8 mouse cellular contexts compared by ENCODE assay signal in the genomic region with DNA sequence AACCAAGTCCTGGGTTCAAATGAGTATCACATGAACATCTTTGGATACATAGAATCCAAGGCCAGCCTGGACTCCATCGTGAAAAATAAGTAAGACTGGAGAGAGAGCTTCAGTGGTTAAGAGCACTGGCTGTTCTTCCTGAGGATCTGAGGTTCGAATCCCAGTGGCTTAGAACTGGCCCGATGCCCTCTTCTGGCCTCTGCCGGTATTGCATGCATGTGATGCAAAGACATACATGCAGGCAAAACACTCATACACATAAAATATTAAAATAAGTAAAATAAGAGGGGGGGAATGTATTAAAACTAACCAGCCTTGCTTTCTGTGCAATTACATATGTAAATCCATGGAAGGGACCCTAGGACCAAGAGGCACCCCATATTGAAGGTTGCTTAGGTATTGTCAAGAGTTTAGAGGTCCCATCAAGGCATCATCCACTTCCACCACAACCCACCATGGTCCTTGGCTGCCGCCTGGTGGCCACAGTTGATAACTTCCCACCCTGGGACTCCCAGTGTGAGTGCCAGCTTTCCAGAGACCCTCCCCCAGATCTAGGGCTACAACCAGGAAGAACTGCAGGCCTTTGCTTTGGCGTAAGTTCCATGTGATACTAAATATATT. TPM values are rescaled to one million over a fixed set of nuclear protein-coding genes. Genes with fewer than 3 reads are reported as not detected.
DNase-seq lines count a peak whose midpoint lies in the region; ATAC-seq and TF ChIP-seq lines count a peak whose summit lies in the region.
"Had no signal": no experiment of that assay in that cellular context is flagged by ENCODE, and none has a peak within 500 bp of the region (broad histone marks: within the 10 kb centered on the region; RNA-seq: fewer than 3 reads in every experiment).

No protein-coding gene starts in this region.

- H3K27ac ChIP-seq in forebrain, embryonic 10.5 days = no peak overlapping the region
- no peak overlapping the region for H3K27ac ChIP-seq in hindbrain, embryonic 14.5 days
- H3K27ac ChIP-seq: heart, embryonic 15.5 days had no signal

- ATAC-seq in hindbrain, embryonic 14.5 days (ENCODE audit: low FRiP score) = peak; percentile 19; the same call in 1 of the 2 replicates
- peak; percentile 61 for ATAC-seq in megakaryocyte-erythroid progenitor cell, adult 5-6 weeks (replicated peaks; ENCODE audit: low FRiP score, low TSS enrichment, poor library complexity, severe bottlenecking)

- H3K9me3 ChIP-seq in E14TG2a.4 (ENCODE audit: low read length) = no peaks in the 10 kb centered on the region
- H3K9me3 ChIP-seq in forebrain, embryonic 10.5 days = no peaks in the 10 kb centered on the region
- H3K9me3 ChIP-seq in hindbrain, embryonic 14.5 days (ENCODE audit: control insufficient read depth, low read length) = no peaks in the 10 kb centered on the region
- H3K9me3 ChIP-seq: heart, embryonic 15.5 days had no signal

- no peaks in the 10 kb centered on the region for H3K27me3 ChIP-seq in E14TG2a.4 (ENCODE audit: insufficient read depth, low read length)
- H3K27me3 ChIP-seq in forebrain, embryonic 10.5 days (ENCODE audit: poor library complexity, severe bottlenecking) = no peaks in the 10 kb centered on the region
- H3K27me3 ChIP-seq in hindbrain, embryonic 14.5 days (ENCODE audit: control insufficient read depth, insufficient read depth, low read length) = no peaks in the 10 kb centered on the region
- H3K27me3 ChIP-seq: heart, embryonic 15.5 days had no signal

- peaks cover 10% of the 10 kb centered on the region for H3K36me3 ChIP-seq in E14TG2a.4 (ENCODE audit: insufficient read depth, low read length)
- H3K36me3 ChIP-seq in forebrain, embryonic 10.5 days (replicated peaks) = peaks cover 72% of the 10 kb centered on the region
- H3K36me3 ChIP-seq in hindbrain, embryonic 14.5 days (replicated peaks; ENCODE audit: control insufficient read depth, insufficient read depth) = peaks cover 41% of the 10 kb centered on the region

- no peak overlapping the region for H3K9ac ChIP-seq in hindbrain, embryonic 14.5 days
- H3K9ac ChIP-seq: heart, embryonic 15.5 days had no signal

- WGBS in forebrain, embryonic 10.5 days = 24% methylated on average over 6 of the region's 6 CpGs
- WGBS in hindbrain, embryonic 14.5 days = 20% methylated on average over 6 of the region's 6 CpGs

- peak; percentile 72 to 92 for DNase-seq in adrenal gland, adult (ENCODE audit: inconsistent age in 2 of 2, low spot score in 1 of 2)
- DNase-seq in forebrain, embryonic 10.5 days (ENCODE audit: extremely low spot score, low spot score) = peak; percentile 86
- peak; percentile 76 for DNase-seq in hindbrain, embryonic 14.5 days (ENCODE audit: low spot score)
- peak; percentile 80 for DNase-seq in layer of hippocampus, postnatal 14 days (ENCODE audit: low spot score in 2 of 2)
- DNase-seq in spleen, adult 12 weeks (ENCODE audit: low spot score) = peak; percentile 72

- H3K4me1 ChIP-seq in E14TG2a.4 (replicated peaks; ENCODE audit: low read depth, low read length) = peaks cover 42% of the 10 kb centered on the region
- H3K4me1 ChIP-seq in forebrain, embryonic 10.5 days = peaks cover 48% of the 10 kb centered on the region
- no peaks in the 10 kb centered on the region for H3K4me1 ChIP-seq in hindbrain, embryonic 14.5 days (replicated peaks; ENCODE audit: control insufficient read depth, insufficient read depth, low read length)

- peak; percentile 88 for TF ChIP-seq CTCF in E14TG2a.4 (conservative IDR thresholded peaks at IDR 0.05; ENCODE audit: low read length)

- H3K4me2 ChIP-seq in hindbrain, embryonic 14.5 days (replicated peaks) = no peak overlapping the region
- H3K4me2 ChIP-seq: heart, embryonic 15.5 days had no signal

- H3K4me3 ChIP-seq in E14TG2a.4 (replicated peaks; ENCODE audit: low read length) = no peak overlapping the region
- H3K4me3 ChIP-seq in forebrain, embryonic 10.5 days = no peak overlapping the region
- no peak overlapping the region for H3K4me3 ChIP-seq in hindbrain, embryonic 14.5 days (replicated peaks; ENCODE audit: low read length)
- H3K4me3 ChIP-seq: heart, embryonic 15.5 days had no signal

RNA-seq across cellular contexts. Expression of a gene that starts 12.1 kb away (rescaled TPM):
- polyA plus RNA-seq in forebrain, embryonic 10.5 days (2016; fragmentation: Nextera tagmentation; extraction: Ambion mirVana) = 33.1 and 33.3 TPM in 2 replicates
- polyA plus RNA-seq in hindbrain, embryonic 14.5 days (2014; fragmentation: Nextera tagmentation; extraction: Ambion mirVana) = 25.7 and 30.1 TPM in 2 replicates
- 10 to 100 TPM; 35.8 to 39.7 TPM for total RNA-seq in layer of hippocampus, postnatal 14 days (2021)
- total RNA-seq in megakaryocyte-erythroid progenitor cell, adult 5-6 weeks (2014; fragmentation: Nextera tagmentation) = 17.6 and 38.9 TPM in 2 replicates
- total RNA-seq in megakaryocyte-erythroid progenitor cell, adult 5-6 weeks (2017) = 21.3 and 22.9 TPM in 2 replicates

RNA-seq across cellular contexts. Expression of a gene that starts 29.6 kb away (rescaled TPM):
- polyA plus RNA-seq in forebrain, embryonic 10.5 days (2016; fragmentation: Nextera tagmentation; extraction: Ambion mirVana) = 31.6 and 35.7 TPM in 2 replicates
- polyA plus RNA-seq in hindbrain, embryonic 14.5 days (2014; fragmentation: Nextera tagmentation; extraction: Ambion mirVana) = 95.0 and 98.9 TPM in 2 replicates
- total RNA-seq in layer of hippocampus, postnatal 14 days (2021) = 100 to 1,000 TPM; 357 to 365 TPM
- total RNA-seq in megakaryocyte-erythroid progenitor cell, adult 5-6 weeks (2014; fragmentation: Nextera tagmentation) = 26.7 and 32.2 TPM in 2 replicates
- 5.6 and 8.6 TPM in 2 replicates for total RNA-seq in megakaryocyte-erythroid progenitor cell, adult 5-6 weeks (2017)

RNA-seq across cellular contexts. Expression of a gene that starts 54.4 kb away (rescaled TPM):
- not detected in 2 replicates for polyA plus RNA-seq in forebrain, embryonic 10.5 days (2016; fragmentation: Nextera tagmentation; extraction: Ambion mirVana)
- 0.61 TPM in 1 of 2 replicates, not detected in the other for polyA plus RNA-seq in hindbrain, embryonic 14.5 days (2014; fragmentation: Nextera tagmentation; extraction: Ambion mirVana)
- not detected for total RNA-seq in layer of hippocampus, postnatal 14 days (2021)
- not detected in 2 replicates for total RNA-seq in megakaryocyte-erythroid progenitor cell, adult 5-6 weeks (2014; fragmentation: Nextera tagmentation)
- not detected in 2 replicates for total RNA-seq in megakaryocyte-erythroid progenitor cell, adult 5-6 weeks (2017)
- polyA plus RNA-seq: heart, embryonic 15.5 days had no signal

Comparison
In these comparisons a context has a peak if more than half of its experiments do, and no peak if none do; other contexts are left out.
1. RNA of a gene that starts 29.6 kb away (total RNA-seq): 357 to 365 TPM in layer of hippocampus, postnatal 14 days; 5.6 to 32.2 TPM in megakaryocyte-erythroid progenitor cell, adult 5-6 weeks; every median in the first group is over 10 times any median in the second.
2. Peak in every context shown above with its lines, with median percentiles within 50 percentile points of each other: DNase-seq.